Mouse (Mus musculus): ENCODE results near the gene Tet1.

GRCm38 (mm10) chr10:62831546-62831945 is 77.2 kb downstream of the Tet1 start:
- TF ChIP-seq CTCF (IDR thresholded peaks at IDR 0.05) (no peak), EP300 (IDR thresholded peaks at IDR 0.05) (no peak)
